Mouse (Mus musculus) cerebellum, adult 2 months (tissue): ENCODE measurements at regions not wholly inside any gene's neighbourhood (a gene's known extent, or its start where the extent isn't known, plus 50 kb on each side); places are given as distances from the start of the nearest gene placed in this dataset.

Experiments
- DNase-seq, 2 experiments: peaks; one replicate each; pipeline ENCODE4 v3.0.0; 2021
- H3K27ac ChIP-seq: fragments of 200-500 bp; 2 replicates; pipeline ENCODE4 v1.5.1; 2012; ENCODE audit warnings: low read length, control low read depth, inconsistent platforms; ENCODE audit not compliant: insufficient read depth
- H3K27me3 ChIP-seq: fragments of 200-500 bp; 2 replicates; pipeline ENCODE4 v1.6.1; 2012; ENCODE audit warnings: inconsistent platforms, mild to moderate bottlenecking, low read length, moderate library complexity; ENCODE audit not compliant: control insufficient read depth, insufficient read depth
- H3K4me1 ChIP-seq: fragments of 200-500 bp; 2 replicates; pipeline ENCODE4 v1.6.1; 2011; ENCODE audit warnings: low read length; ENCODE audit not compliant: control insufficient read depth, insufficient read depth
- H3K4me3 ChIP-seq: fragments of 200-500 bp; replicated peaks from 2 replicates; pipeline ENCODE3; 2011; ENCODE audit warnings: mild to moderate bottlenecking, low read depth, low read length, control low read depth; ENCODE audit not compliant: insufficient read depth
- CTCF ChIP-seq: fragments of 200-500 bp; IDR thresholded peaks from 2 replicates; pipeline ENCODE4 v1.5.1; 2011; ENCODE audit warnings: low read depth, mild to moderate bottlenecking, control low read depth, low read length, moderate library complexity, borderline replicate concordance; ENCODE audit not compliant: insufficient read depth
- POLR2A ChIP-seq: fragments of 200-500 bp; IDR thresholded peaks from 2 replicates; pipeline ENCODE4 v1.6.1; 2011; ENCODE audit warnings: low read length, control low read depth, borderline replicate concordance; ENCODE audit not compliant: insufficient read depth
- WGBS: fragments of 180-500 bp; shearing (Covaris S2); methylation state at CpG from one replicate; pipeline ENCODE4 v1.1.7; 2018; 5-methylcytosine and 5-hydroxymethylcytosine counted together

DNA sequence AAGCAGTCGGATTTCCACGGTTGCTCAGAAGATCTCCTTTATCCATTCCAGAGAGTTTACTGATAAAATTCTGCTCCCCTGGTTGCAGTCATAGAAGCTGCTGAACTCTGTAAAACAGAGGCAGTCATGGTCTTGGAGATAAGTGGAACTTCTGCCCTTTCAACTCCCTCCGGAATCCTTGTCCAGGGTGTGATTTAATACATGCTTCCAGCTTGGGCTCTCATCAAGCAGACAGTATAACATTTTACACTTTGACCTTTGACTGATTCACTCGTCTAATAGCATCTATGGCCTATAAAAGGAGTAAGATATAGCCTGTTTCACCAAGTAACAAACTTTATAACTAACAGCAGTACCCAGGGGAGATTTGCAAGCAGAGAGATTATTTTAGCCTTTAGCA, 274.0 kb upstream of the Dab2 start:
- Histone ChIP-seq H3K27ac (no peak overlapping the region), H3K4me1 (no peaks in the 10 kb centered on the region), H3K27me3 (no peaks in the 10 kb centered on the region), H3K4me3 (no peak overlapping the region)
- WGBS, result 67% methylated on average over 4 of the region's 4 CpGs
- TF ChIP-seq POLR2A (no peak), CTCF (no peak)
- DNase-seq, result no peak

DNA sequence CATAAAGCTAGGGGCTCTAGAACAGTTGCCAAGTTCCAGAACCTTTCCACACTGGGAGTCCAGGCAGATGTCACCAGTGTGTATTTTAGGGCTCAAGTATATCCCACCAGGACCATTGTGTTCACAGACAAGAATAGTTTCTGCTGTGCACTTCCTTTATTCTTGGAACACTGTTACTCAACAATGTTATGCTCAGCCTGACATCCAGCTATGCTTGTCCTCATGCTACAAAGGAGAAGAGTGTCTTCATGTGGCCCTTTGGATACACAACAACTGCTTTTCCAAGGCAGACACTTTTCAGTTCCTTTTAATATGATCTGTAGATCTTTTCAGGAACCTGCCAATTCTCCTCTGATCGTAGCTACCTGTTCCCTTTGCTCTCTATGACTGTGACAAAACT, 270.4 kb upstream of the Dab2 start:
- 86% methylated on average over 1 of the region's 1 CpGs for WGBS
- Histone ChIP-seq H3K27ac (no peak overlapping the region), H3K27me3 (no peaks in the 10 kb centered on the region), H3K4me1 (no peaks in the 10 kb centered on the region), H3K4me3 (no peak overlapping the region)
- DNase-seq, result no peak
- TF ChIP-seq POLR2A (no peak), CTCF (no peak)

DNA sequence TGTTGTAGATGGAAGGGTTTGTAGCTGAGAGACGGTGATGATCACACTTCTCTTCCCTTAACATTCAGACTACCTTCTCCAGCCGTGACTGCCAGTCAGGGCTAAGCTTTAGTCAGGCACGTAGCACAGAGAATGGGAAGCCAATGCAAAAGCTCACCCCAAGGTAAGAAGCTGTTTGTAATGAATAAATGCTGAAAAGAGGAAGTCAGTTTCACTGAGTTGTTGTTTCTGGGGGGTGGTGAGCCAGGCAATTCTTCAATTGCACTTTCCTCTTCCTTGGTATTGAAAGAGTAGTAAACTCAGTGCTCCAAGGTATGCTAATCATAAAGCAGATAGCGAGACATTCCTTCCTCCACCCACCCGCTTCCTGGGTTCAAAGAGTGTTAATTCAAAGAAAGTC, 269.2 kb upstream of the Dab2 start:
- H3K4me3 ChIP-seq, result no peak overlapping the region
- no peak for TF ChIP-seq CTCF
- H3K4me1 ChIP-seq, result no peaks in the 10 kb centered on the region
- no peak overlapping the region for H3K27ac ChIP-seq
- H3K27me3 ChIP-seq, result no peaks in the 10 kb centered on the region
- WGBS, result 87% methylated on average over 5 of the region's 5 CpGs
- no peak for DNase-seq

DNA sequence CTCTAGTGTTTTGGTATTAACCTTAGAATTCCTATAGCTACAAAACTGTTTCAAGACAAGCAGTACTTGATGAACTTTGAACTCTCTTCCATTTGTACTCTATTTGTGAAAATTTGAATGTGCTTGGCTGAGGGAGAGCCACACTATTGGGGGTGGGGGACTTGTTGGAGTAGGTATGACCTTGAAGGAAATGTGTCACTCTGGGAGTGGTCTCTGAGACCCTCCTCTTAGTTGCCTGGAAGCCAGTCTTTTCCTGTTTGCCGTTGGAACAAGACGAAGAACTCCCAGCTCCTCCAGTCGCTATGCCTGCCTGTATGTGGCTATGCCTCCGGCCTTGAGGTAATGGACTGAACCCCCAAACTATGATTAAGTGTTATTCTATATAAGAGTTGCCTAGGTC, 265.4 kb upstream of the Dab2 start:
- TF ChIP-seq POLR2A, result no peak
- TF ChIP-seq CTCF, result no peak
- WGBS, result 91% methylated on average over 4 of the region's 4 CpGs
- DNase-seq, result no peak
- no peaks in the 10 kb centered on the region for H3K4me1 ChIP-seq
- no peak overlapping the region for H3K27ac ChIP-seq
- no peak overlapping the region for H3K4me3 ChIP-seq
- no peaks in the 10 kb centered on the region for H3K27me3 ChIP-seq

DNA sequence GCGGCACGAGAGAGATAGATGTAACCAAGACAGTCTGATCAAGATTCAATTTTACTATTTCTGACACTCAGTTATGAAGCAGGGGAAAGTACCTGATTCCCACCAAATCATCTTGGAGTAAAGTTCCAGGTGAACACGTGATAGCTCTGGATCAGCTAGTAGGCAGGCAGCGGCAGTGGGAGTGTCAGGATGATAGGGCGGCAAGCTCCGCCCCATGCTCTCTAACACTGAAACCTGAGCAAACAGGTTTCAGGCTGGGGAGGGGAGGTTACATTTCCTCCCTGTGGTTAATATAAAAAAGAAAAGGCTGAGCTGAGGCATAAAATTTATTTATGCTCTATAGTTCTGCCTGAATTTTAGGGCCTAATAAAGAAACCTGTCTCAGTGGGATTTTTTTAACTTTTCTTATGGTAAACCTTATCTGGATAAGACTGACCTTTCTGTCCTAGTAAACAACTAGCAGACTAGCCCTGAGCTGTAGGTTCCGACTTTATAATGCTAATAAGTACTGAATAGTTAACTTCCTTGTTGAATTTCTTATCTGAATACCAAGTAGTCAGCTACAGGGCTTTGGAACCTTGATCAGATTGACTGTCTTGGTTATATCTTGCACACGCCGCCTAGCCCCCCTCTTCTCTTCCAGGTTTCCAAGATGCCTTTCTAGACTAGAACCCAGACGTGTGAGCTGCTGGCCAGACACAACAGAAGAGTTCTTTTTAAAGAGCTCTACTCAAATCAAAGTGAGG, 254.9 kb upstream of the Dab2 start:
- DNase-seq, result no peak
- Histone ChIP-seq H3K4me1 (no peaks in the 10 kb centered on the region), H3K27ac (no peak overlapping the region), H3K4me3 (no peak overlapping the region), H3K27me3 (no peaks in the 10 kb centered on the region)
- TF ChIP-seq POLR2A (no peak), CTCF (no peak)
- WGBS, result 58% methylated on average over 10 of the region's 10 CpGs

DNA sequence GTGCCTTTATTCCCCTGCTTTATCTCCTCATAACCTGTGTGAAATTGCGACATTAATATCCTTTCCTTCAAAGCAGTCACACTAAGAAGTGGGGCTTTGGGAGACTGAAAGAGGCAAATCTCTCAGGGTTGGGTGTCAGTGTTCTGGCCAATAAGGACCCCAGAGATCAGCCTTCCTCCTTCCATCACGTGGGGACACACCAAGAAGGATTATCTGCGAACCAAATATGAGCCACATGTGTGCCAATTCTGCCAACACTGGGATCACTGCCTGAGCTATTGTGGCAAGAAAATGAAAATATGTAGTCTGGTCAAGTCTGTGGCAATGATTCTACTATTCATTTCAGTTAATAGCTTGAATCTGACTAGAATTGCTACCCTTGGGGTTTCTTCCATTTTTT, 243.9 kb upstream of the Dab2 start:
- H3K4me3 ChIP-seq, result no peak overlapping the region
- no peak for TF ChIP-seq CTCF
- WGBS, result 32% methylated on average over 3 of the region's 3 CpGs
- H3K4me1 ChIP-seq, result no peaks in the 10 kb centered on the region
- DNase-seq, result no peak
- no peaks in the 10 kb centered on the region for H3K27me3 ChIP-seq
- H3K27ac ChIP-seq, result no peak overlapping the region

DNA sequence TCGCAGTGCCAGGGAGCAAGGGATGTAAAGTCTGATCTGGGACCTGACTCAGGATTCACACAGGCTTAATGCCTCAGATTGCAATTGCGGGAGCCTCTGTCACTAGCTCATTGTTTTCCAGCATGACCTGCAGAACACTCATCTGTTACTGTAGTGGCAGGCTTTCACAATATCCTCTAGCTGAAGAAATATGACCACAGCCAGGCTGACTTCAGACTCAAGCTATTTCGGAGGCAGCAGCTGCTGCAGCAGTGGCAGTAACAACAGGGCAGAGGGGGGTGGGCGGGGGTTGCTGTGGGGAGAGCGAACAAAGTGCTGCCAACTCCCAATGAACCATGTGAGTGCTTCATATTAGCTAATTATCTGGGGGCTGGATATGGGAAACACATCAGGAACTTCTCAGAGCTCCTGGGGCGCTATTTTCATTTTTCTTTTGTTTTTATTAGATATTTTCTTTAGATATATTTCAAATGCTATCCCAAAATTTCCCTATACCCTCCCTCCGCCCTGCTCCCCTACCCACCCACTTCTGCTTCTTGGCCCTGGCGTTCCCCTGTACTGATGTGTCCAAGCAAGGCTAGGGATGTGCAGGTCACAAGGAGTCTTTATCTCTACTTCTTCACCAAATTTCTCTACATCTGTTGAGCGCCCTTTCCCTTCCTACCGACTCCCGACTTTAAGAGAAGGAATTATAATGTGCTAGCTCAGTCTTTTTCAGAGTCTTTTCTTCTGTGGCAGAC, 242.5 kb upstream of the Dab2 start:
- TF ChIP-seq POLR2A, result no peak
- no peak for TF ChIP-seq CTCF
- Histone ChIP-seq H3K4me1 (no peaks in the 10 kb centered on the region), H3K27ac (no peak overlapping the region), H3K4me3 (no peak overlapping the region), H3K27me3 (no peaks in the 10 kb centered on the region)
- WGBS, result 42% methylated on average over 11 of the region's 11 CpGs
- DNase-seq, result no peak

DNA sequence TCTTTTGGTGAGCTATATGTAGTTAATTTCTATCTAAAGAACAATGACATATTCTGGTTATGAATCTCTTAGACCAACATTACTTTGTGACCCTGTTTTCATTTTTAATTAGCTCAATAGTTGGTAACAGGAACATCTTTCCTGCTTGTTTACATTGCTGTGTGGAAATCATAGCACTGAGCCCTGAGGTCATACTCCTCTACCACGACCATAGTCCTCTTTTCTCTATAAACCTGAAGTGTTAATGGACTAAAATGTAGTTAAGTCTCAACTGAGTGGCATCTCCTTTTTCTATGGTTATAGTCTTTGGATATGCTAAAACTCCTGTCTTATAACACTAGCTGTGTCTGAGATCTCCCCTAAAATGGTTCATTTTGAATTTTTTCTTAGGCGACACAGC, 240.2 kb upstream of the Dab2 start:
- TF ChIP-seq POLR2A, result no peak
- WGBS, result 85% methylated on average over 2 of the region's 2 CpGs

More for the DNA sequence above, 240.2 kb upstream of the Dab2 start:
- Histone ChIP-seq H3K4me3 (no peak overlapping the region), H3K27me3 (no peaks in the 10 kb centered on the region), H3K27ac (no peak overlapping the region), H3K4me1 (no peaks in the 10 kb centered on the region)
- DNase-seq, result no peak
